Mouse (Mus musculus): ENCODE measurements at regions not wholly inside any gene's neighbourhood (a gene's known extent, or its start where the extent isn't known, plus 50 kb on each side); places are given as distances from the start of the nearest gene placed in this dataset.
A peak's percentile ranks its signal among the peaks of the same experiment; 100 is the strongest.

DNA sequence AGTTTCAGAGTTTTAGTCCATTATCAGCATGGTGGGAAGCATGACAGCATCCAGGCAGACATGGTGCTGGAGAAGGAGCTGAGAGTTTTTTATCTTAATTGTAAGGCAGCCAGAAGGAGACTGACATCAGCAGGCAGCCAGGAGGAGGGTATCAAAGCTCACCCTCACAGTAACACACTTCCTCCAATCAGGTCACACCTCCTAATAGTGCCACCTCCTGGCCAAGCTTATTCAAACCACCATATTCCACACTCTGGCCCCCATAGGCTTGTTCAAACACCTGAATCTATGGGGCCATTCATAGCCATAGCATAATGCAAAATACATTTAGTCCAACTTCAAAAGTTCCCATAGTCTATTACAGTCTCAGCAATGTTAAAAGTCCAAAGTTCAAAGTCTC is 65.1 kb upstream of the Clec14a start:
- in situ Hi-C loops (cut with MboI; ENCODE audit: low sequenced_read_pairs in 2 of 2, unreplicated experiment in 2 of 2), result no loop called here
- peak; percentile 15 for DNase-seq (ENCODE audit: low read depth, low spot score)
- Histone ChIP-seq H3K36me3 (ENCODE audit: control insufficient read depth, insufficient read depth, low read length, poor library complexity, severe bottlenecking) (no peaks in the 10 kb centered on the region), H3K27ac (ENCODE audit: insufficient read depth, low read depth, low read length, poor library complexity, severe bottlenecking) (no peak overlapping the region), H3K9me3 (ENCODE audit: control insufficient read depth, insufficient read depth, low read depth, low read length) (no peaks in the 10 kb centered on the region), H3K4me1 (ENCODE audit: control insufficient read depth in 2 of 2, insufficient read depth in 2 of 2, low read length in 2 of 2, poor library complexity in 1 of 2) (no peaks in the 10 kb centered on the region), H3K9ac (ENCODE audit: insufficient read depth, low read depth, low read length, poor library complexity, severe bottlenecking) (no peak overlapping the region), H3K4me3 (ENCODE audit: insufficient read depth in 1 of 2, low read depth in 1 of 2, low read length in 2 of 2, poor library complexity in 1 of 2, severe bottlenecking in 1 of 2) (no peak overlapping the region)
- TF ChIP-seq ZNF384 (IDR thresholded peaks at IDR 0.05; ENCODE audit: low read depth, low read length) (no peak), ZC3H11A (IDR thresholded peaks at IDR 0.05; ENCODE audit: borderline replicate concordance, low read depth, low read length) (no peak), HCFC1 (IDR thresholded peaks at IDR 0.05; ENCODE audit: borderline replicate concordance, insufficient read depth, low read length) (no peak), CHD2 (IDR thresholded peaks at IDR 0.05; ENCODE audit: low read depth, low read length) (no peak), MAFK (IDR thresholded peaks at IDR 0.05; ENCODE audit: insufficient read depth, low read depth, low read length) (no peak)

DNA sequence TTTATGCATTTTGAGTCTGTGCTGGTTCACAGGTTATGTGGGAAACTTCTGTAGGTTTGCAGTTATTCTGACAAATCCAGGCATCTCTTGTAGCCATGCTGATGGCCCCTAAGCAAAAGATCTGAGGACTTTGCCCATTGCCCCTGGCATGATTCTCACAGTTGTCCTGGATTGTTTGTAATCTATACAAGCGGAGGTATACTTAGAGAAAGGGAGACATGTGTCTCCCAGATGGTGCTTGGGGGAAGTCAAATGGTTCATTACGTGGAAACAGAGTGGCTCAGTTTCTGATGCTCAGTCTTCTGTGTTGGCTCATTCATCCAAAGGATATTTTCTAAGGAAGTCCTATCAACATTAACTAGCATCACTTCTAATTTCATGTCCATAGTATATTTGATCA is 60.8 kb upstream of the Clec14a start:
- H3K27ac ChIP-seq (ENCODE audit: insufficient read depth, low read depth, low read length, poor library complexity, severe bottlenecking), result no peak overlapping the region
- no peak overlapping the region for H3K9ac ChIP-seq (ENCODE audit: insufficient read depth, low read depth, low read length, poor library complexity, severe bottlenecking)
- no peak for DNase-seq (ENCODE audit: low read depth, low spot score)
- H3K9me3 ChIP-seq (ENCODE audit: control insufficient read depth, insufficient read depth, low read depth, low read length), result no peaks in the 10 kb centered on the region
- no peak for TF ChIP-seq MAFK (IDR thresholded peaks at IDR 0.05; ENCODE audit: insufficient read depth, low read depth, low read length)
- in situ Hi-C loops (cut with MboI; ENCODE audit: low sequenced_read_pairs in 2 of 2, unreplicated experiment in 2 of 2), result no loop called here
- H3K4me1 ChIP-seq (ENCODE audit: control insufficient read depth in 2 of 2, insufficient read depth in 2 of 2, low read length in 2 of 2, poor library complexity in 1 of 2), result no peaks in the 10 kb centered on the region
- no peak overlapping the region for H3K4me3 ChIP-seq (ENCODE audit: insufficient read depth in 1 of 2, low read depth in 1 of 2, low read length in 2 of 2, poor library complexity in 1 of 2, severe bottlenecking in 1 of 2)
- H3K36me3 ChIP-seq (ENCODE audit: control insufficient read depth, insufficient read depth, low read length, poor library complexity, severe bottlenecking), result no peaks in the 10 kb centered on the region

DNA sequence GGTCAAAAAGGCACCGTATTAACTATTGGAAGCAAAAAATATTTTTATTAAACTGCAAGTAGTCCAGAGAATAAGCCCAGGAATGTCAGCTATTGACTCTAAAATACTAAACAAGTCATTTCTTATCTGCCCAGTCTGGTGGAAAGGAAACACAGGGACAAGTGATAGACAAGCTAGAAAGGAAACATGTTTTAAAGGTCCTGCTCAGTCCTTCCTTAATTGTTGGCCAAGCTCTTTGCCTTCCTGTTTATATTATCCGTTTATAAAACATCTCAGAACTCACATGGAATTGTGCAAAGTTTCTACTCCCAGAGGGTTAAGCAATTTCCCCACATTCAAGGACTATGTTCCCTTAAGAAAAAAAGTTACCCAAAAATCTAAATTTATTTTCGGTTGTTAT is 54.9 kb upstream of the Clec14a start:
- no peak for DNase-seq (ENCODE audit: low read depth, low spot score)
- H3K9me3 ChIP-seq (ENCODE audit: control insufficient read depth, insufficient read depth, low read depth, low read length), result no peaks in the 10 kb centered on the region
- no peak overlapping the region for H3K4me3 ChIP-seq (ENCODE audit: insufficient read depth in 1 of 2, low read depth in 1 of 2, low read length in 2 of 2, poor library complexity in 1 of 2, severe bottlenecking in 1 of 2)
- no peaks in the 10 kb centered on the region for H3K4me1 ChIP-seq (ENCODE audit: control insufficient read depth in 2 of 2, insufficient read depth in 2 of 2, low read length in 2 of 2, poor library complexity in 1 of 2)
- no peaks in the 10 kb centered on the region for H3K36me3 ChIP-seq (ENCODE audit: control insufficient read depth, insufficient read depth, low read length, poor library complexity, severe bottlenecking)
- TF ChIP-seq MAFK (IDR thresholded peaks at IDR 0.05; ENCODE audit: insufficient read depth, low read depth, low read length) (no peak), HCFC1 (IDR thresholded peaks at IDR 0.05; ENCODE audit: borderline replicate concordance, insufficient read depth, low read length) (no peak), ZC3H11A (IDR thresholded peaks at IDR 0.05; ENCODE audit: borderline replicate concordance, low read depth, low read length) (no peak), ZNF384 (IDR thresholded peaks at IDR 0.05; ENCODE audit: low read depth, low read length) (no peak), CHD2 (IDR thresholded peaks at IDR 0.05; ENCODE audit: low read depth, low read length) (no peak)
- no peak overlapping the region for H3K9ac ChIP-seq (ENCODE audit: insufficient read depth, low read depth, low read length, poor library complexity, severe bottlenecking)
- no peak overlapping the region for H3K27ac ChIP-seq (ENCODE audit: insufficient read depth, low read depth, low read length, poor library complexity, severe bottlenecking)
- in situ Hi-C loops (cut with MboI; ENCODE audit: low sequenced_read_pairs in 2 of 2, unreplicated experiment in 2 of 2), result no loop called here
